Mouse (Mus musculus): Measurements from ENCODE around the gene Atg2a. TPM values are rescaled to one million over a fixed set of nuclear protein-coding genes. Genes with fewer than 3 reads are reported as not detected.

Atg2a gene
- 17.8 and 20.5 TPM in 2 replicates for polyA plus RNA-seq (2012; rRNA removed)

DNA sequence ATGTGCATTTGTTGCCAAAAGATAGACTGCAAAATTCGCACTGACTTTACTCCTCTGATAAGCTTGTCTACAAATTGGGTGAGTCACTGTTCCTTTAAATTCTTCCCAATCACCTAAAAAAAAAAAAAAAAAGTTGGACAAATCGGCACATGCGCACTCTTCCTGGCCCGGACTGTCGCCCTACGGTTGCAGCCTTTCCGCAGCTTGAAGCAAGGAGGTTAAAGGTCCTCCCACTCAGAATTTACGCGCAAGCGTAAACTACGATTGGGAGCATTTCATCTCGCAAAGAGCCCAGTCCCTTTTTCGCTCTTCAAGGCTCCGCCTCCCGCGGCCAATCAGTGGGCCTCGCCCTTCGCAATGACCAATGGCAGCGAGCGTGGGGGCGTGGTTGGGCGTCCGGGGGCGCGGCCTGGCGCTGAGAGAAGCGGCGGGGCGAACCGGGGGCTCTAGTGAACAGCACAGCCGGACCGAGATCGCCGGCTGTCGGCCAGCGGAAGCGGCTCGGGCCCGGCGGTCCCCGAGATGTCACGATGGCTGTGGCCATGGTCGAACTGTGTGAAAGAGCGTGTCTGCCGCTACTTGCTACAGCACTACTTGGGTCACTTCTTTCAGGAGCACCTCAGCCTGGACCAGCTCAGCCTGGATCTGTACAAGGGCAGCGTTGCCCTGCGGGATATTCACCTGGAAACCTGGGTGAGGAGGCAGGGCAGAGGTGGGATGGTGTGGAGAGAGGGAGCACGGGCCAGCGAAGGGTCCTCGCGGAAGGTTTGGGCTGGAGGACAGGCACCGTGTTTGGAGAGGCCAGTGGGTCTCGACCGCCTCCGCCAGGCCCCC is at the start of gene Atg2a:
Gene Atg2a, plus strand, starts transcription at position 395 of the 834 bp plus-strand sequence.

DNA sequence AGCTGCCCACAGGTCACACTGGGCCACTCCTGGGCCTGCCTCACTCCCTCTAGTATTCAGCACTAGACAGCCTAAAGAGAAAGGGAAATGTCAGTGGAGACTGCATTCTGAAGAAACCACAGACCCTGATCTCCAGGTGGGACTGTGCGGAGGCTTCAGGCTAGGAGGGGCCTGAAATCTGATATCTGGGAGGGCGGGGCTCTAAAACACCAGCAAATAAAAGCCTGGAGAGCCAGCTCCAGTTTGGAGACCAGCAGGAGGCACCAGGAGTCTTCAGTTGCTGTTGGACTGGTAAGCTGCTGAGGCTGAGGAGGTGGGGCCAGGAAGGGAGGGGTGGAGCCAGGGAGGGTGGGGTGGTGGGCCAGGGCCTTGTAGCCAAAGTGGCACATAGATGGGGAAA is 15.3 kb upstream of the Atg2a start, which contains the start of gene Gpha2:
Gene Gpha2, plus strand, starts transcription at position 246 of the 400 bp plus-strand sequence.

DNA sequence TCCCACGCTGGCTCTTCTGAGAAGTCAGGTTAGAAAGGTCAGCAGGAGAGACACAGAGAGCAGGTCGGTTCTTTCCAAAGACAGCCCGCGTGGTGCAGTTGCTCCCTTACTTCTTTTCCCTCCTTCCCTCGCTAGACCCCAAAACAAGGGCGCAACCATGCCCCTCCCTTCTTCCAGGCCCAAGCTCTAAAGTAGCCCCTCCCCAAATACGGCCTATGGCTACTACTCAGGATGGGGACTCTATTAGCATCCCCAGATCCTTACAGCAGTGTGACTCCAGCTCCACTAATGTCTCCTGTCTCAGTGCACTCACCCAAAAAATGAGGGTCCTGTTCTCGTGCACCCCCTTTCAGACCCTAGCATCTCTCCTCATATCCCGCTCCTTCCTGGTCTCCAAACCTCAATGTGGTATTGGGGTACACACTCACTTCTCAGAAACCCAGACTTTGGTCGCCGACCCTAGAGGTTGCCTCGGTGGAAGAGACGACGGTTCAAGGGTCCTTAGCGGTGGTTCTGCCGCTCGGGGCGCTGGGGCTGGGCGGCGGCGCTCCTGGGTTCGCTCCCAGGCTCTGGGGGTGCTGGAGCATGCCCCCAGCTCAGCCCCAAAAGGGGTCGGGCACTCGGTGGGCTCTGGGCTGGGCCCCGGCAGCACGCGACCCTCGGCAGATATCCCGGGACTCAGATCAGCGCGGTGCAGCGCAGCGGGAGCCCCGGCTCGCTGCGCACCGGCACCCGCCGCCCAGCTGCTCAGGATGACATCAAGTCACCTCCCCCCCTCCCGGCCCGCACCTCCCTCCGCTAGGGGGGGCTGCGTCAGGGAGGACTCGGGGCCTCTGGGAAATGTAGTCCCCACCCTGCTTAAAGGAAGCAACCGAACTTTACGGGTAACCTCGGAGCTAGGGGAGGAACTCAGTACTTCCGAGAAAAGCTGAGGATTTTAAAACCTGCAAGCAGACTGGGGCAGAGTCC is 6.1 kb upstream of the Atg2a start, which contains the start of gene Ppp2r5b:
Gene Ppp2r5b, minus strand, starts transcription at position 789 of the 969 bp plus-strand sequence.

DNA sequence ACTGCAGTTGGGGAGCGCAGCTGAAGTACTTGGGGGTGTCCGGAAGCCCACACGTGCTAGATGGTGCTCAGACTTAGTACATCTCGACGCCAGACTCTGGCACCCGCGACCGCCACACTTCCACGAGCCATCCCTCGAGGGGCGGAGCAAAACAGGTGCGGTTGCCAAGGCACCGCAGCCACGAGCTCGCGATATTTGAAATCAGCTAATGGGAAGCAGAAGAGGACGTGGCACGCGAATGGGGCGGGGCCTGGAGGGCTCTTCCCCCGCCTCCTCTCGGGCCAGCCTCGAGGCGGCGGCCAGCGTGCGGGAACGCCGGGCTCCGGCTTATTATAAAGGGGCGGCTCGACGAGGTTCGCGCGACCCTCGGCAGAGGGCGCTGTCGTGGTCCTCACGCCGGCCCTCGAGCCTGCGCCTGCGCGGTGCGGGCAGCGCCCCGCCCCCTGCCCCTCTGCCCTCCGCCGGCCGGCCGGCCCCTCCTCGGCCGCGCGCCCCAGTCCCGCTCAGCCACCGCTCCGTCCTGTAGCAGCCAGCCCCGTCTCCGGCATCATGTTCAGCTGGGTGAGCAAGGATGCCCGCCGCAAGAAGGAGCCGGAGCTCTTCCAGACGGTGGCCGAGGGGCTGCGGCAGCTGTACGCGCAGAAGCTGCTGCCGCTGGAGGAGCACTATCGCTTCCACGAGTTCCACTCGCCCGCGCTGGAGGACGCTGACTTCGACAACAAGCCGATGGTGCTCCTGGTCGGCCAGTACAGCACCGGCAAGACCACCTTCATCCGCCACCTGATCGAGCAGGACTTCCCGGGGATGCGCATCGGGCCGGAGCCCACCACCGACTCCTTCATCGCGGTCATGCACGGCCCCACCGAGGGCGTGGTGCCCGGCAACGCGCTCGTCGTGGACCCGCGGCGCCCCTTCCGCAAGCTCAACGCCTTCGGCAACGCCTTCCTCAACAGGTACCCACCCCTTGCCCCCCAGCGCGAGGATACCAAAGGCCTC is 35.3 kb downstream of the Atg2a start, which contains the start of gene Ehd1:
Gene Ehd1, plus strand, starts transcription at position 300 of the 996 bp plus-strand sequence.

DNA sequence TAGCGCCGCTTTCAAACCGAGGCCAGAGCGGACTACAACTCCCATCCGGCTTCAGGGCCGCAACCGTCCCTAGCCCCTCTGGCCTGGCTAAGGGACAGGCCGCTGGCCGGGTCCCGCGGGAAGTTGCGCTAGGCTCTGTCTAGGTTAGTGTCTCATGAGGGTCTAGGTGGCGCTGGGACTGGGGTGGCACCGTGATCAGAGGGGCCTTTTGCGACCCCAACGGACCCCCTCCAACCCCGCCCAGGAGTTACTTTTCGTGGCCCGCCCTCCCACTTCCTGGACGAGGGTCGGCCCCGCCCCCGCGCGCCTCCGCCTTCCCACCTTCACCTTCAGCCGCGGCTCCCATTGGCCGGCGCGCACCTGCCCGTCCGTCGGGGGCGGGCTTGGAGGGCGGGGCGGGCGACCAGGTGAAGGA is 64.7 kb downstream of the Atg2a start, which contains the start of gene Cdc42bpg:
Gene Cdc42bpg, plus strand, starts transcription at position 320 of the 415 bp plus-strand sequence.

Other genes starting within 250 kb of the Atg2a start
- gene Capn1, start 225.8 kb upstream of the Atg2a start, polyA plus RNA-seq (2012; rRNA removed) = 8.7 and 8.9 TPM in 2 replicates
- gene Syvn1, start 195.1 kb upstream of the Atg2a start, polyA plus RNA-seq (2012; rRNA removed) = 19.9 and 20.2 TPM in 2 replicates
- gene Mrpl49, start 183.9 kb upstream of the Atg2a start, polyA plus RNA-seq (2012; rRNA removed) = 44.9 and 46.3 TPM in 2 replicates
- 1,265 and 1,281 TPM in 2 replicates for gene Fau, start 183.8 kb upstream of the Atg2a start, polyA plus RNA-seq (2012; rRNA removed)
- 31.8 and 33.0 TPM in 2 replicates for gene Znhit2, start 180.5 kb upstream of the Atg2a start, polyA plus RNA-seq (2012; rRNA removed)
- gene Tm7sf2, start 173.3 kb upstream of the Atg2a start, polyA plus RNA-seq (2012; rRNA removed) = 99.6 and 104 TPM in 2 replicates
- gene Vps51, start 164.4 kb upstream of the Atg2a start, polyA plus RNA-seq (2012; rRNA removed) = 87.7 and 91.1 TPM in 2 replicates
- gene Tmem262, start 161.6 kb upstream of the Atg2a start, polyA plus RNA-seq (2012; rRNA removed) = 0.17 TPM in 1 of 2 replicates, not detected in the other
- gene Gm28374, start 159.4 kb upstream of the Atg2a start, polyA plus RNA-seq (2012; rRNA removed) = 1.5 and 1.6 TPM in 2 replicates
- 86.3 and 98.7 TPM in 2 replicates for gene Zfpl1, start 156.7 kb upstream of the Atg2a start, polyA plus RNA-seq (2012; rRNA removed)
- gene Cdca5, start 156.7 kb upstream of the Atg2a start, polyA plus RNA-seq (2012; rRNA removed) = 4.4 and 4.7 TPM in 2 replicates
- 0.09 and 0.18 TPM in 2 replicates for gene AC131692.1, start 147.2 kb upstream of the Atg2a start, polyA plus RNA-seq (2012; rRNA removed)
- 0.59 and 0.63 TPM in 2 replicates for gene Naaladl1, start 135.9 kb upstream of the Atg2a start, polyA plus RNA-seq (2012; rRNA removed)
- gene Sac3d1, start 123.0 kb upstream of the Atg2a start, polyA plus RNA-seq (2012; rRNA removed) = 51.8 and 53.5 TPM in 2 replicates
- gene Snx15, start 113.4 kb upstream of the Atg2a start, polyA plus RNA-seq (2012; rRNA removed) = 55.8 and 56.8 TPM in 2 replicates
- 0.15 TPM in 1 of 2 replicates, not detected in the other for gene Batf2, start 100.7 kb upstream of the Atg2a start, polyA plus RNA-seq (2012; rRNA removed)
- 107 and 108 TPM in 2 replicates for gene Arl2, start 100.1 kb upstream of the Atg2a start, polyA plus RNA-seq (2012; rRNA removed)
- gene Majin, start 57.3 kb upstream of the Atg2a start, polyA plus RNA-seq (2012; rRNA removed) = 0.05 TPM in 1 of 2 replicates, not detected in the other
- gene Gpha2, start 15.3 kb upstream of the Atg2a start, polyA plus RNA-seq (2012; rRNA removed) = 0.11 TPM in 1 of 2 replicates, not detected in the other
- gene Ppp2r5b, start 5.8 kb upstream of the Atg2a start, polyA plus RNA-seq (2012; rRNA removed) = 152 TPM in 2 replicates
- gene Ehd1, start 35.1 kb downstream of the Atg2a start, polyA plus RNA-seq (2012; rRNA removed) = 147 and 154 TPM in 2 replicates
- 3.8 and 3.9 TPM in 2 replicates for gene Cdc42bpg, start 64.8 kb downstream of the Atg2a start, polyA plus RNA-seq (2012; rRNA removed)
- 94.3 and 100.0 TPM in 2 replicates for gene Men1, start 93.3 kb downstream of the Atg2a start, polyA plus RNA-seq (2012; rRNA removed)
- gene Map4k2, start 99.5 kb downstream of the Atg2a start, polyA plus RNA-seq (2012; rRNA removed) = 137 and 144 TPM in 2 replicates
- gene Sf1, start 122.0 kb downstream of the Atg2a start, polyA plus RNA-seq (2012; rRNA removed) = 105 and 134 TPM in 2 replicates
- gene Pygm, start 142.7 kb downstream of the Atg2a start, polyA plus RNA-seq (2012; rRNA removed) = 4.8 and 13.2 TPM in 2 replicates
- 182 and 184 TPM in 2 replicates for gene Rasgrp2, start 157.7 kb downstream of the Atg2a start, polyA plus RNA-seq (2012; rRNA removed)
- 226 and 258 TPM in 2 replicates for gene Nrxn2, start 177.1 kb downstream of the Atg2a start, polyA plus RNA-seq (2012; rRNA removed)